Mouse (Mus musculus): ENCODE measurements around the gene Dact3.

GRCm38 (mm10) chr7:16874190-16874589 lies 927 bp upstream of the Dact3 start:
- peak; percentile 93 for TF ChIP-seq CTCF (IDR thresholded peaks at IDR 0.05; ENCODE audit: extremely low read depth, insufficient read depth, insufficient read length, insufficient replicate concordance)
- no peak for TF ChIP-seq POLR2A (IDR thresholded peaks at IDR 0.05; ENCODE audit: low read depth, low read length)

Measured in spleen, adult 2 months (tissue).